Mouse (Mus musculus): ENCODE data around the gene Ccdc126. TPM values are rescaled to one million over a fixed set of nuclear protein-coding genes. Genes with fewer than 3 reads are reported as not detected.

Gene Ccdc126
- polyA plus RNA-seq, 1 experiment, result 2.1 TPM

DNA sequence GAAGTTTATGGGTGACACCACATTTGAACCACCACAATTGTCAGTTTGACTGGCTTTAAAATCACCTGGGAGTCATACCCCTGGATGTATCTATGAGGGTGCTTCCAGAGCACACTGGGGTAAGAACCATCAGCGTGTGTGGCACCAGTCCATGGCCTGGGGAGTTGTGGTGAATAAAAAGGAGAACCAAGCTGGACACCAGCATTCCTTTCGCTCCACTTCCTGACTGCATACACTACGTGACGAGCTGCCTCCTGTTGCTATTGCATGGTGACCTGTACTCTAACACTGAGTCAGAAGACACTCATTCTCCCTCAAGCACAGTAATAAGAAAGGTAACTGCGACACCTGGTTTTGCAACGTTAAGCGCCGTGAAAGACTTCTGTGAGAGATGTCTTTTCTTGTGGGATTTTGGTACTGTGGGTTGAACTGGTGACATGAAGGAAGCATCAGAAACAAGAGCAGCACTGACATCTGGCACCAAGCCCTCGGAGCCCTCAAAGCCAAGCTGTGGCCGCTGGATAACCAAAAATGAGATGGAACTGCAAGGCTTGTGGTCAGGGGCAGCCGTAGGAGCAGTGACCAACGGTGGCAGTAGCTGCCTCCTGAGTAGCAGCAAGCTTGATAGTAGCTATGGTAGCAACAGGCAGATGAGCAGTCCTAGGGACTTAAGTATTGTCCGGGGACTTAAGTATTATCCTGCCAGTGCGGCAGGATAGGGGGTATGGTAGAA, 24.8 kb downstream of the Ccdc126 start:
- Histone ChIP-seq H3K4me1 (ENCODE audit: control insufficient read depth, insufficient read depth, low read length) (no peaks in the 10 kb centered on the region), H3K27ac (ENCODE audit: control insufficient read depth, insufficient read depth, low read depth, low read length) (no peak overlapping the region), H3K36me3 (ENCODE audit: control insufficient read depth, insufficient read depth, low read length) (no peaks in the 10 kb centered on the region), H3K4me3 (ENCODE audit: control insufficient read depth, low read depth, low read length) (no peak overlapping the region), H3K27me3 (ENCODE audit: control insufficient read depth, insufficient read depth, low read length) (no peaks in the 10 kb centered on the region)
- TF ChIP-seq CTCF (IDR thresholded peaks at IDR 0.05; ENCODE audit: control insufficient read depth, insufficient read depth, insufficient replicate concordance, low read depth, low read length), result no peak
- TF ChIP-seq POLR2A (IDR thresholded peaks at IDR 0.05; ENCODE audit: control insufficient read depth, low read depth, low read length), result no peak

DNA sequence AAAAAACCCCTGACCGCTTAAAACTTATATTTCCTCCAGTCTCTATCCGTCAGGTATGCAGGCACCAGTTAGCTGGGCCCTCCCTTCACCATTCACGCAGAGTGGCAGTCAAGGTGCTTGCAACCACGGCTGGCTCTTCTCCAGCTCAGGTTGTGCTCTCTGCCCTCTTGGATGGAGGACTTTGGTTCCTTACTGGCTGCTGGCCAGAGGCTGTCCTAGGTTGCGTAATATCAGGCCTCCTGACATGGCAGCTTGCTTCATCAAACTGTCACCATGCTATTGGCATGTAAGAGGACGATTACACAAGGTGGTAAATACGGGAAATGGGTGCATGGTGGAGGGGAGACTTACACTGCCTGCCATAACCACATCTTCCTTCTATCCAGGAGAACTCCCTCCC, 30.8 kb downstream of the Ccdc126 start:
- Histone ChIP-seq H3K4me3 (ENCODE audit: control insufficient read depth, low read depth, low read length) (no peak overlapping the region), H3K4me1 (ENCODE audit: control insufficient read depth, insufficient read depth, low read length) (no peaks in the 10 kb centered on the region), H3K36me3 (ENCODE audit: control insufficient read depth, insufficient read depth, low read length) (no peaks in the 10 kb centered on the region), H3K27me3 (ENCODE audit: control insufficient read depth, insufficient read depth, low read length) (no peaks in the 10 kb centered on the region), H3K27ac (ENCODE audit: control insufficient read depth, insufficient read depth, low read depth, low read length) (no peak overlapping the region)
- no peak for TF ChIP-seq CTCF (IDR thresholded peaks at IDR 0.05; ENCODE audit: control insufficient read depth, insufficient read depth, insufficient replicate concordance, low read depth, low read length)
- no peak for TF ChIP-seq POLR2A (IDR thresholded peaks at IDR 0.05; ENCODE audit: control insufficient read depth, low read depth, low read length)

DNA sequence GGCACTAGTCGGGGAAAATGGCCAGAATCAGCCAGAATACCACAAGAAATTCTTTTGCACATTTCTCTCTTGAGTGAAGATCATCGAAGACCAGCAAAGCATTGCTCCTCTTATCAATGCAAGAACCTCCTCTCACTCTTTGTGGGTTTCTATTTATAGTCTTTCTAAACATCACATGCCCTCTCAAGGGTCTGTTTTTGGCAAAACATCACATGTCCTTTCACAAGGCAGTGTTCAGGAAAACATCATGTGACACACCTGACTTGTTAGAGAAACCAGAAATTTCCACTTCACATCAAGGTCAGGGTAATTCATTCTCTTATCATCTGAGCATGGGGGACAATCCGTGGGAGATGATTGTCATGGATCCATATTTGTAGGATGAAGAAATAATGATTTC, 35.5 kb downstream of the Ccdc126 start:
- TF ChIP-seq CTCF (IDR thresholded peaks at IDR 0.05; ENCODE audit: control insufficient read depth, insufficient read depth, insufficient replicate concordance, low read depth, low read length) (no peak), POLR2A (IDR thresholded peaks at IDR 0.05; ENCODE audit: control insufficient read depth, low read depth, low read length) (no peak)
- H3K36me3 ChIP-seq (ENCODE audit: control insufficient read depth, insufficient read depth, low read length), result no peaks in the 10 kb centered on the region
- H3K4me3 ChIP-seq (ENCODE audit: control insufficient read depth, low read depth, low read length), result no peak overlapping the region
- no peak overlapping the region for H3K27ac ChIP-seq (ENCODE audit: control insufficient read depth, insufficient read depth, low read depth, low read length)
- H3K27me3 ChIP-seq (ENCODE audit: control insufficient read depth, insufficient read depth, low read length), result no peaks in the 10 kb centered on the region
- H3K4me1 ChIP-seq (ENCODE audit: control insufficient read depth, insufficient read depth, low read length), result no peaks in the 10 kb centered on the region

DNA sequence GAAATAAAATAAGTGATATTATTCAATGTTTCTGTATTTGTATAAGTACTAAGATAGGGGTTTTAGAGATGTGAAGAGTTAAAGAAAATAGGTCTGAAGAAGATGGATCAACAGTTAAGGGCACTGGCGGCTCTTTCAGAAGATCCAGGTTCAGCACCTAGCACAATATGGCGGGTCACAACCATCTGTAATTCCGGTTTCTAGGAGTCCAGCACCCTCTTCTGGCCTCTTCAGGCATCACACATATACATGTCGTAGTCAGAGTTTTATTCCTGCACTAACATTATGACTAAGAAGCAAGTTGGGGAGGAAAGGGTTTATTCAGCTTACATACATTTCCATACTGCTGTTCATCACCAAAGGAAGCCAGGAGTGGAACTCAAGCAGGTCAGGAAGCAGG, 36.1 kb downstream of the Ccdc126 start:
- Histone ChIP-seq H3K36me3 (ENCODE audit: control insufficient read depth, insufficient read depth, low read length) (no peaks in the 10 kb centered on the region), H3K4me3 (ENCODE audit: control insufficient read depth, low read depth, low read length) (no peak overlapping the region), H3K27me3 (ENCODE audit: control insufficient read depth, insufficient read depth, low read length) (no peaks in the 10 kb centered on the region), H3K4me1 (ENCODE audit: control insufficient read depth, insufficient read depth, low read length) (no peaks in the 10 kb centered on the region), H3K27ac (ENCODE audit: control insufficient read depth, insufficient read depth, low read depth, low read length) (no peak overlapping the region)
- TF ChIP-seq POLR2A (IDR thresholded peaks at IDR 0.05; ENCODE audit: control insufficient read depth, low read depth, low read length), result no peak
- no peak for TF ChIP-seq CTCF (IDR thresholded peaks at IDR 0.05; ENCODE audit: control insufficient read depth, insufficient read depth, insufficient replicate concordance, low read depth, low read length)

DNA sequence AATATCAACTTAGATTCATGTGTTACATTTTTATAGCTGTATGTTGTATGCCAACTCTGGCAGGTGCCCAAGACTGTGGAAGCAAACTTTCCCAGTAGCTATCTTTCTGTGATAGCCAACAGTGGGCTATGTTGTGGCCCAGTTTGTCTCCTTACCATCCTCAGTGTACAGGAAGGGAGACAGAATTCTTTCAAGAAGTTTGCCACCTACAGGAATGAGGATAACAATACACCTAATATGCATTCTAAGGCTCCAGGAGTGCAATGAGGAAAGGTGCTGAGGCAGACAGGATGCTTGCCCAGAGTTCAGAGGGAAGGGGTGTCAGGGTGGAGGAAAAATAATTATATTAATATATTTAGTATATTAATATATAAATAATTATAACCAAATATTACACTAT, 41.3 kb downstream of the Ccdc126 start:
- H3K36me3 ChIP-seq (ENCODE audit: control insufficient read depth, insufficient read depth, low read length), result no peaks in the 10 kb centered on the region
- H3K4me1 ChIP-seq (ENCODE audit: control insufficient read depth, insufficient read depth, low read length), result no peaks in the 10 kb centered on the region
- TF ChIP-seq CTCF (IDR thresholded peaks at IDR 0.05; ENCODE audit: control insufficient read depth, insufficient read depth, insufficient replicate concordance, low read depth, low read length), result no peak
- no peak for TF ChIP-seq POLR2A (IDR thresholded peaks at IDR 0.05; ENCODE audit: control insufficient read depth, low read depth, low read length)
- no peak overlapping the region for H3K27ac ChIP-seq (ENCODE audit: control insufficient read depth, insufficient read depth, low read depth, low read length)
- no peak overlapping the region for H3K4me3 ChIP-seq (ENCODE audit: control insufficient read depth, low read depth, low read length)
- no peaks in the 10 kb centered on the region for H3K27me3 ChIP-seq (ENCODE audit: control insufficient read depth, insufficient read depth, low read length)

DNA sequence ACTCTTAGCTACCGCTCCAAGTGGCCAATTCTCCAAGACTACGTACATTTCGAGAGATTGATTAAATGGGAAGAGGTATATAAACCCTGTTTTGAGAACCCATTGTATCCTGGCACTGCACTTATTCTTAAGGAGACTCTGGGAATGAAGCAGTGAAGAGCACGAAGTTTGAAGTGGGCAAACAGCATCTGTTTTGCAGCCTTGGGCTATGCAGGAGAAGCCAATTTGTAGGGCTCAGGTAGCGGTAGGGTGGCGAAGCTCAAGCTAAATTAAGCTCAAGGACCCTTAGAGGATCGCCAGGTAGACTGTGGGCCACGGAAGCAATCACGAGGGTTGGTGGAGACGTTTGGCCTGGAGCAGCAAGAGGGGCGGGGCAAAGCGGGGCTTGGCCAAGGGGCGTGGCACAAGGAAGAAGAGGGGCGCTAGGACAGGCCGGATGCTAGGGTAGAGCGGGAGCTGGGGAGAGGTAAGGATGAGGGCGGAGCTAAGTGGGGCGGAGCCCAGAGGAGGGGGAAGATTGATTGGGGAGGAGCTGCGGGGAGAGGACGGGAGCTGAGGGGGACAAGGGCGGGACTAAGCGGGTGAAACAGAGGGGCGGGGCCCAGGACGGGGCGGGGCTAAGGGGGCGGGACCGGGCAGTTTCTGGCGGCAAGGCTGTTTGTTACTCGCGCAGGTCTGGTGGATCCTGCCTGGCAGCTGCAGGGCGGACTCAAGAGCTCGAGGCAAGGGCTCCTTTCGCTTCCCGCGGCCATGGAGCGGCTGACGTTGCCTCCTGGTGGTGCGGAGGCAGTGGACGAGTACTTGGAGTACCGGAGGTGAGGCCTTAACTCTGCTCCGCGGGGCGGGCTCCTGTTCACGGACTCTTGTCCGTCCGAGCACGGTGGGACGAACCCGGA, 48.3 kb downstream of the Ccdc126 start, which contains the start of gene Fam221a:
Gene Fam221a (plus strand): TSS at position 581 of the 896 bp plus-strand sequence.
- Histone ChIP-seq H3K27ac (ENCODE audit: control insufficient read depth, insufficient read depth, low read depth, low read length) (peak within 1 kb of the TSS; percentile 98), H3K4me3 (ENCODE audit: control insufficient read depth, low read depth, low read length) (peak within 1 kb of the TSS; percentile 100), H3K4me1 (ENCODE audit: control insufficient read depth, insufficient read depth, low read length) (peaks cover 9% of the 10 kb centered on the region), H3K36me3 (ENCODE audit: control insufficient read depth, insufficient read depth, low read length) (no peaks in the 10 kb centered on the region; the same call in 1 of the 2 replicates), H3K27me3 (ENCODE audit: control insufficient read depth, insufficient read depth, low read length) (no peaks in the 10 kb centered on the region)
- peak; percentile 85 for TF ChIP-seq POLR2A (IDR thresholded peaks at IDR 0.05; ENCODE audit: control insufficient read depth, low read depth, low read length)
- TF ChIP-seq CTCF (IDR thresholded peaks at IDR 0.05; ENCODE audit: control insufficient read depth, insufficient read depth, insufficient replicate concordance, low read depth, low read length), result no peak

DNA sequence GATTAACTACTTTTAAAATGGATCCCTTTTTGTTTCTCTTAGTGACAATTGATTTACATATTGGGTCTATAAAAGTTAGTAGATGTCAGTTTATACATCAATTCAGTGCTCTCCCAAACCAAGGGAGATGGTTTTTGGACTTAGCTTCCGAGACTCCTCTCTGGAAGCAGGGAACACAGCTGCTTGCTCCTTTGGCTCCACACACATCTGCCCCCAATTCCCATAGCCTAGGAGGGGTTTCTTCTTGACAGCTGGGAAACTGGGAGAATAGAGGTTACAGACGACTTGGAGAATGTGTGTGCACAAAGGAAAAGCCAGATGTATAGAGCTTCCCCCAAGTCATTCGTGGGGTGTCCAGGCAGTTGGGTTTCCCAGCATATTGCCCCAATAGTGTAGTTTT, 49.1 kb downstream of the Ccdc126 start:
- TF ChIP-seq POLR2A (IDR thresholded peaks at IDR 0.05; ENCODE audit: control insufficient read depth, low read depth, low read length) (no peak), CTCF (IDR thresholded peaks at IDR 0.05; ENCODE audit: control insufficient read depth, insufficient read depth, insufficient replicate concordance, low read depth, low read length) (no peak)
- Histone ChIP-seq H3K4me3 (ENCODE audit: control insufficient read depth, low read depth, low read length) (peak overlapping the region; percentile 100), H3K36me3 (ENCODE audit: control insufficient read depth, insufficient read depth, low read length) (no peaks in the 10 kb centered on the region; the same call in 1 of the 2 replicates), H3K27ac (ENCODE audit: control insufficient read depth, insufficient read depth, low read depth, low read length) (peak overlapping the region; percentile 98), H3K4me1 (ENCODE audit: control insufficient read depth, insufficient read depth, low read length) (peaks cover 9% of the 10 kb centered on the region), H3K27me3 (ENCODE audit: control insufficient read depth, insufficient read depth, low read length) (no peaks in the 10 kb centered on the region)

All from testis, adult 2 months (tissue).